21 mouse cellular contexts compared by ENCODE assay signal in the genomic region with DNA sequence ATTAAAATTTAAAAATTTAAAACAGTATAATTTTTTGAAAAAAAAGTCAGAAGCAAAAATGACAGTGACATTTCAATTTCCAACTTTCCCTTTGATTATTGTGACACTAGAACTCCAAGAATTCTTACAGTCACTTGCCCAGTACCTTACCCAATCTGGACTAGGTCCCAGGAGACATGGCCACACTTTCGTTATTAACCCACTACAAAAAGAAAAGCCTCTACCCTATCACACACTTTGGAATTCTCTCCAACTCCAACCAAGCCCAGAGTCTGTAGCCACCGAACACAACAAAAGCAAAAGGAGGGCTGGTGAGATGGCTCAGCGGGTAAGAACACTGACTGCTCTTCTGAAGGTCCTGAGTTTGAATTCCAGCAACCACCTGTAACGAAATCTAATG.
"Had no signal": no experiment of that assay in that cellular context is flagged by ENCODE, and none has a peak within 500 bp of the region (broad histone marks: within the 10 kb centered on the region; RNA-seq: fewer than 3 reads in every experiment).

No protein-coding gene starts in this region.

- H3K9me3 ChIP-seq: hindbrain, embryonic 15.5 days; kidney, embryonic 15.5 days; limb, embryonic 15.5 days; liver, embryonic 12.5 days had no signal

- H3K27ac ChIP-seq: hindbrain, embryonic 13.5 days; hindbrain, embryonic 15.5 days; hindbrain, postnatal 0 days; kidney, embryonic 15.5 days; kidney, postnatal 0 days; limb, embryonic 13.5 days; limb, embryonic 15.5 days; liver, embryonic 12.5 days; liver, embryonic 14.5 days had no signal

- H3K27me3 ChIP-seq: heart, embryonic 12.5 days; kidney, embryonic 15.5 days; limb, embryonic 13.5 days; limb, embryonic 15.5 days; liver, embryonic 12.5 days had no signal

- H3K4me3 ChIP-seq: heart, embryonic 12.5 days; hindbrain, embryonic 13.5 days; hindbrain, embryonic 15.5 days; kidney, embryonic 15.5 days; limb, embryonic 13.5 days; limb, embryonic 15.5 days; liver, embryonic 12.5 days had no signal

- DNase-seq: gastrocnemius, postnatal 14 days; heart, adult 18-20 months; heart, postnatal 10 days; kidney, adult 11 months; kidney, adult 2 months; kidney, adult 9 months; kidney, postnatal 14 days; kidney, postnatal 36 days; layer of hippocampus, adult 9-11 months; layer of hippocampus, postnatal 36 days; left cerebral cortex, postnatal 4 days had no signal

- H3K4me1 ChIP-seq: hindbrain, embryonic 13.5 days; hindbrain, embryonic 15.5 days had no signal

- H3K36me3 ChIP-seq: hindbrain, embryonic 13.5 days; hindbrain, embryonic 15.5 days; limb, embryonic 15.5 days; liver, embryonic 12.5 days had no signal
